Mouse (Mus musculus) olfactory bulb, adult 2 months (tissue): ENCODE results near the gene Dcun1d2.

ENCODE experiments used
- CTCF ChIP-seq: fragments of 200-500 bp; IDR thresholded peaks from 2 replicates; pipeline ENCODE4 v1.5.1; 2012; ENCODE audit warnings: low read depth, mild to moderate bottlenecking, low read length, moderate library complexity; ENCODE audit not compliant: insufficient read depth
- POLR2A ChIP-seq: fragments of 200-500 bp; IDR thresholded peaks from 2 replicates; pipeline ENCODE4 v1.6.1; 2012; ENCODE audit warnings: mild to moderate bottlenecking, low read depth, low read length, moderate library complexity; ENCODE audit not compliant: insufficient read depth

GRCm38 (mm10) chr8:13288646-13289045 is 715 bp upstream of the Dcun1d2 start:
- TF ChIP-seq CTCF (no peak), POLR2A (no peak)
